Mouse (Mus musculus) erythroblast, adult 5-6 weeks (primary cell): Measurements from ENCODE around the gene Fau. TPM values are rescaled to one million over a fixed set of nuclear protein-coding genes. Genes with fewer than 3 reads are reported as not detected.

Experiments
- total RNA-seq, 2 experiments: library from RNA; stranded (forward) in 1 of 2; stranded (reverse) in 1 of 2; fragments of 150-400 nt in 1 of 2; fragments of 200-764, 138-1000 nt in 1 of 2; gene quantifications; 2 replicates each; pipeline versions ENCODE4 v1.2.3 to v1.2.4; 2015 to 2017; ENCODE audit warnings: low replicate concordance in 2 of 2

Gene Fau
- total RNA-seq, 2 experiments from 2014 or later: 317 to 517 TPM

Other genes with a start within 250 kb of the Fau start
- 5.4 and 6.0 TPM in 2 replicates for gene Frmd8, start 182.6 kb upstream of the Fau start, total RNA-seq (2015; ENCODE audit: low replicate concordance)
- 4.2 and 6.8 TPM in 2 replicates for gene Frmd8, start 182.6 kb upstream of the Fau start, total RNA-seq (2017; ENCODE audit: low replicate concordance)
- 14.0 and 14.6 TPM in 2 replicates for gene Slc25a45, start 180.0 kb upstream of the Fau start, total RNA-seq (2015; ENCODE audit: low replicate concordance)
- 10.0 and 11.3 TPM in 2 replicates for gene Slc25a45, start 180.0 kb upstream of the Fau start, total RNA-seq (2017; ENCODE audit: low replicate concordance)
- gene Tigd3, start 163.7 kb upstream of the Fau start, total RNA-seq (2015; ENCODE audit: low replicate concordance): 0.38 and 1.0 TPM in 2 replicates
- 3.1 and 6.1 TPM in 2 replicates for gene Tigd3, start 163.7 kb upstream of the Fau start, total RNA-seq (2017; ENCODE audit: low replicate concordance)
- gene Dpf2, start 144.8 kb upstream of the Fau start, total RNA-seq (2015; ENCODE audit: low replicate concordance): 19.4 and 34.3 TPM in 2 replicates
- gene Dpf2, start 144.8 kb upstream of the Fau start, total RNA-seq (2017; ENCODE audit: low replicate concordance): 58.8 and 71.4 TPM in 2 replicates
- gene Cdc42ep2, start 133.0 kb upstream of the Fau start, total RNA-seq (2015; ENCODE audit: low replicate concordance): 0.38 and 0.42 TPM in 2 replicates
- gene Cdc42ep2, start 133.0 kb upstream of the Fau start, total RNA-seq (2017; ENCODE audit: low replicate concordance): 0.42 TPM in 1 of 2 replicates, not detected in the other
- gene Pola2, start 93.6 kb upstream of the Fau start, total RNA-seq (2015; ENCODE audit: low replicate concordance): 24.5 and 44.0 TPM in 2 replicates
- gene Pola2, start 93.6 kb upstream of the Fau start, total RNA-seq (2017; ENCODE audit: low replicate concordance): 30.8 and 38.7 TPM in 2 replicates
- not detected in 2 replicates for gene Slc22a20, start 71.7 kb upstream of the Fau start, total RNA-seq (2015; ENCODE audit: low replicate concordance)
- gene Slc22a20, start 71.7 kb upstream of the Fau start, total RNA-seq (2017; ENCODE audit: low replicate concordance): not detected in 2 replicates
- 18.1 and 23.8 TPM in 2 replicates for gene Capn1, start 41.9 kb upstream of the Fau start, total RNA-seq (2015; ENCODE audit: low replicate concordance)
- gene Capn1, start 41.9 kb upstream of the Fau start, total RNA-seq (2017; ENCODE audit: low replicate concordance): 34.8 and 43.7 TPM in 2 replicates
- gene Syvn1, start 11.3 kb upstream of the Fau start, total RNA-seq (2015; ENCODE audit: low replicate concordance): 35.5 and 43.0 TPM in 2 replicates
- 9.9 and 16.0 TPM in 2 replicates for gene Syvn1, start 11.3 kb upstream of the Fau start, total RNA-seq (2017; ENCODE audit: low replicate concordance)
- gene Mrpl49, start 59 bp upstream of the Fau start, total RNA-seq (2015; ENCODE audit: low replicate concordance): 10.0 and 15.3 TPM in 2 replicates
- gene Mrpl49, start 59 bp upstream of the Fau start, total RNA-seq (2017; ENCODE audit: low replicate concordance): 8.1 and 10.2 TPM in 2 replicates
- 1.3 and 2.7 TPM in 2 replicates for gene Znhit2, start 3.3 kb downstream of the Fau start, total RNA-seq (2015; ENCODE audit: low replicate concordance)
- 2.5 and 6.3 TPM in 2 replicates for gene Znhit2, start 3.3 kb downstream of the Fau start, total RNA-seq (2017; ENCODE audit: low replicate concordance)
- gene Tm7sf2, start 10.5 kb downstream of the Fau start, total RNA-seq (2015; ENCODE audit: low replicate concordance): 1.2 and 2.3 TPM in 2 replicates
- gene Tm7sf2, start 10.5 kb downstream of the Fau start, total RNA-seq (2017; ENCODE audit: low replicate concordance): 0.98 and 4.2 TPM in 2 replicates
- gene Vps51, start 19.4 kb downstream of the Fau start, total RNA-seq (2015; ENCODE audit: low replicate concordance): 16.3 and 21.3 TPM in 2 replicates
- gene Vps51, start 19.4 kb downstream of the Fau start, total RNA-seq (2017; ENCODE audit: low replicate concordance): 12.3 and 13.4 TPM in 2 replicates
- gene Tmem262, start 22.2 kb downstream of the Fau start, total RNA-seq (2015; ENCODE audit: low replicate concordance): not detected in 2 replicates
- not detected in 2 replicates for gene Tmem262, start 22.2 kb downstream of the Fau start, total RNA-seq (2017; ENCODE audit: low replicate concordance)
- not detected in 2 replicates for gene Gm28374, start 24.4 kb downstream of the Fau start, total RNA-seq (2015; ENCODE audit: low replicate concordance)
- not detected in 2 replicates for gene Gm28374, start 24.4 kb downstream of the Fau start, total RNA-seq (2017; ENCODE audit: low replicate concordance)
- 0.77 and 3.8 TPM in 2 replicates for gene Zfpl1, start 27.1 kb downstream of the Fau start, total RNA-seq (2015; ENCODE audit: low replicate concordance)
- 5.0 and 7.8 TPM in 2 replicates for gene Zfpl1, start 27.1 kb downstream of the Fau start, total RNA-seq (2017; ENCODE audit: low replicate concordance)
- gene Cdca5, start 27.1 kb downstream of the Fau start, total RNA-seq (2015; ENCODE audit: low replicate concordance): 10.2 and 21.3 TPM in 2 replicates
- gene Cdca5, start 27.1 kb downstream of the Fau start, total RNA-seq (2017; ENCODE audit: low replicate concordance): 8.1 and 11.6 TPM in 2 replicates
- gene AC131692.1, start 36.6 kb downstream of the Fau start, total RNA-seq (2015; ENCODE audit: low replicate concordance): not detected in 2 replicates
- 2.6 and 3.2 TPM in 2 replicates for gene AC131692.1, start 36.6 kb downstream of the Fau start, total RNA-seq (2017; ENCODE audit: low replicate concordance)
- 0.58 and 1.0 TPM in 2 replicates for gene Naaladl1, start 47.9 kb downstream of the Fau start, total RNA-seq (2015; ENCODE audit: low replicate concordance)
- gene Naaladl1, start 47.9 kb downstream of the Fau start, total RNA-seq (2017; ENCODE audit: low replicate concordance): 0.26 TPM in 1 of 2 replicates, not detected in the other
- gene Sac3d1, start 60.8 kb downstream of the Fau start, total RNA-seq (2015; ENCODE audit: low replicate concordance): 6.3 and 10.2 TPM in 2 replicates
- 3.7 and 6.1 TPM in 2 replicates for gene Sac3d1, start 60.8 kb downstream of the Fau start, total RNA-seq (2017; ENCODE audit: low replicate concordance)
- gene Snx15, start 70.5 kb downstream of the Fau start, total RNA-seq (2015; ENCODE audit: low replicate concordance): 115 and 175 TPM in 2 replicates
- gene Snx15, start 70.5 kb downstream of the Fau start, total RNA-seq (2017; ENCODE audit: low replicate concordance): 111 and 128 TPM in 2 replicates
- not detected in 2 replicates for gene Batf2, start 83.1 kb downstream of the Fau start, total RNA-seq (2015; ENCODE audit: low replicate concordance)
- 2.4 TPM in 1 of 2 replicates, not detected in the other for gene Batf2, start 83.1 kb downstream of the Fau start, total RNA-seq (2017; ENCODE audit: low replicate concordance)
- 3.7 and 11.9 TPM in 2 replicates for gene Arl2, start 83.7 kb downstream of the Fau start, total RNA-seq (2015; ENCODE audit: low replicate concordance)
- 3.7 and 5.3 TPM in 2 replicates for gene Arl2, start 83.7 kb downstream of the Fau start, total RNA-seq (2017; ENCODE audit: low replicate concordance)
- not detected in 2 replicates for gene Majin, start 126.5 kb downstream of the Fau start, total RNA-seq (2015; ENCODE audit: low replicate concordance)
- not detected in 2 replicates for gene Majin, start 126.5 kb downstream of the Fau start, total RNA-seq (2017; ENCODE audit: low replicate concordance)
- gene Gpha2, start 168.5 kb downstream of the Fau start, total RNA-seq (2015; ENCODE audit: low replicate concordance): not detected in 2 replicates
- not detected in 2 replicates for gene Gpha2, start 168.5 kb downstream of the Fau start, total RNA-seq (2017; ENCODE audit: low replicate concordance)
- 45.5 and 51.0 TPM in 2 replicates for gene Ppp2r5b, start 178.0 kb downstream of the Fau start, total RNA-seq (2015; ENCODE audit: low replicate concordance)
- gene Ppp2r5b, start 178.0 kb downstream of the Fau start, total RNA-seq (2017; ENCODE audit: low replicate concordance): 117 and 295 TPM in 2 replicates
- 32.4 and 33.4 TPM in 2 replicates for gene Atg2a, start 183.8 kb downstream of the Fau start, total RNA-seq (2015; ENCODE audit: low replicate concordance)
- gene Atg2a, start 183.8 kb downstream of the Fau start, total RNA-seq (2017; ENCODE audit: low replicate concordance): 32.2 and 39.0 TPM in 2 replicates
- gene Ehd1, start 218.9 kb downstream of the Fau start, total RNA-seq (2015; ENCODE audit: low replicate concordance): 12.7 and 13.2 TPM in 2 replicates
- 25.8 and 25.9 TPM in 2 replicates for gene Ehd1, start 218.9 kb downstream of the Fau start, total RNA-seq (2017; ENCODE audit: low replicate concordance)
- gene Cdc42bpg, start 248.6 kb downstream of the Fau start, total RNA-seq (2015; ENCODE audit: low replicate concordance): 0.21 TPM in 1 of 2 replicates, not detected in the other
- 0.17 and 0.70 TPM in 2 replicates for gene Cdc42bpg, start 248.6 kb downstream of the Fau start, total RNA-seq (2017; ENCODE audit: low replicate concordance)